Mouse (Mus musculus): ENCODE results near the gene Dysf.

Gene Dysf

DNA sequence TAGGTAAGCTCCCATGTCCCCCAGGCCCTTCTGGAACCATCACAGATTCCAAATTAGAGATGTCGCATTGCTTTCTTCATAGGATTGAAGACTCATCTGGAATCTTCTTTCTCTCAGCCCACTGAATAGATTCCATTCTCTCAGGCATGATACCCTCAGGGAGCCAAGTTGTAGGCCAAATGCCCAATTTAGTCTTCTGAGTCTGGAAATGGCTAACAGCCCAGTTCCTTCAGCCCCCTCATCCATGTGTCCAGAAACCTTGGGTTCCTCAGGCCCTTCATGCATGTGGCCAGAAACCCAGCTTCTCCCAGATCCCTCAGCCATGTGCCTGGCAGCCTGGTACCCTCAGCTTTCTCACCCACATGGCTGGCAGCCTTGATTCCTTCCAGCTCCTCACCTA, 160.2 kb downstream of the Dysf start:
- DNase-seq (ENCODE audit: low spot score) = no peak

DNA sequence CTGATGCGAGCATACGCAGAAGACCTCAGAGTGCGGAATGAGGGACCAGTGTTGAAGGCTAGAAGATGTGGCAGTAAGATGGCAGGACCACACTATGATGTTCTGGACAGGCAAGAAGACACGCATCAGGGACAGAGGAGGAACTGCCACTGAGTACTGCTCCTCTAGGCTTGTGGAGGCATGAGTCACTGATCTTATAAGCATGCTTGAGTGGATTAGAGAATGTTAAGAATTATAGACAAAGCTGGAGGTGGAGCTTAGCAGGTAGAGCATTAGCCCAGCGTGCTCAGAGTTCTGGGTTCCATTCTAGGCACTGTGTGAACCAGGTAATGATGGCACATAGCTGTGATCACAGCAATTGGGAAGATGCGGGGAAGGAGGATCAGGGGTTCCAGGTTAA, 165.2 kb downstream of the Dysf start:
- no peak for DNase-seq (ENCODE audit: low spot score)

DNA sequence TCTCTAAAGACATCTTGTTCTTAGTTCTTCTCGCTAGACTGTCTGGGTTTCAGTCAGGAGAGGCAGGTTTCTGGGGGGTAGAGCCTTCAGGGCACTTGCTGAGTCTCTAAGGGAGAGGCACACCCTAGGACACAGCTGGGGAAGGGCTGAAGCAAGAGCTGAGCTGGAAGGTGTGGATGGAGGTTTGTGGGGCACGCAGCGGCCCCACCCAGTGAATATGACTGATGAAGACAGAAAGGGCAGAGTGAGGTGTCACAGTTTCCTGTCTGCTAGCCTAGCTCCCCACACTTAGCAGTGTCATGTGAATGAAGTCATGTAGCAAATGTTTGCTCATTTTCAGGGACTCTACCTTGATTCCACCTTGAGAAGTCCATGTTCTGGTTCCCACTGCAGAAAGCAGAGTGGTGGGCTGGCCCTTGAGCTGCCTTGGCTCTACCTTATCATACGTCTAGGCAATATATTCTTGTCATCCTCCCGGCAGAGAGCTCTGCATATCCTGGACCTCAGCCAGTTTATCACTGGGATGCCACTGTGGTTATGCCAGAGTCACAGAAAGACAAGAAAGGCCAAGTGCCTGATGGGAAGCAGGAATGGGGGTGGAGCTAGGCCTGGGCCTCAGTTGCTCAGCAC, 170.5 kb downstream of the Dysf start:
- no peak for DNase-seq (ENCODE audit: low spot score)

DNA sequence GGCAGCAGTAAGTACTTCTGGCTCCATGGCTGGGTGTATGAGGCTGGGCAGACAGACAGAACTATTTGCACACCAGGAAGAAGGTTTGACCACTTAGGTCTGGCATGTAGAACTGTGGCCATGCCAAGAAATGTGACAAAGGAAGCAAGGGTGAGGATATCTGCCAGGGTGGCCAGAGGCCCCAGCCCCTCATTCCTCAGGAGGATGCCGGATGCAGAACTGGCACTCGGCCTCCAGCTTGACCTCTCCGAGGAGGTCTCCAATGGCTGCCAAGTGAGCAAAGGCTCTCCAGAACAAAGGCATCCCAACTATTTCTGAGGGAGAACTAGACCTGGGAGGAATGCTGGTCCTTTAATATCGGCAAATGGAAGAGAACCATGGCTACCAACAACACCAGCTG, 173.1 kb downstream of the Dysf start:
- DNase-seq (ENCODE audit: low spot score) = no peak

DNA sequence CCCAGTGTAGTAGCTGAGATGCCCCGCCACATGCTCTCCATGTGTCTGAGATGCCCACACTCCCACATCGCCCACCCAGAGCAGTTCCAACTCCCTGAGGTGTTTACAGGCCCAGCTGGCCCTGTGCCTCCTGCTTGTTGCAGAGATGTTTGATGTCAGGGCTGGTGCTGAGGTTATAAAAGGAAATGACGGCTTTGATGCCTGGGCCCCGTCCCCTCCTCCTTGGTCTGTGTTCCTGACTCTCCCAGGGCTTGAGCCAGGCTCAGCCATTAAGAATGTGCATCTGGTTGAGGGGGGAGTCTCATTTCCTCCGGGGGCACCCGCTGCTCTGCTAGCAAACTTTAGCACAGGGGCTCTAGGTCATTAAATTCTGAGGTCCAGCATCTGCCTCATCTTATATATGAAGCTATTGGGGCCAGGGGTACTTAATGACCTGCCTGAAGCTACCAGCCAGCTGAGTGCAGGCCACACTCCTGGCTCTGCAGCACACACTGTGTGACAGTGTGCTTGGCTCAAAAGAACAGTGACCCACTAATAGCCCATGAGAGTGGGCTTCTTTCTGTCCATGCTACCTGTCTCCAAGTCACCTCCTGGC, 183.4 kb downstream of the Dysf start:
- no peak for DNase-seq (ENCODE audit: low spot score)

DNA sequence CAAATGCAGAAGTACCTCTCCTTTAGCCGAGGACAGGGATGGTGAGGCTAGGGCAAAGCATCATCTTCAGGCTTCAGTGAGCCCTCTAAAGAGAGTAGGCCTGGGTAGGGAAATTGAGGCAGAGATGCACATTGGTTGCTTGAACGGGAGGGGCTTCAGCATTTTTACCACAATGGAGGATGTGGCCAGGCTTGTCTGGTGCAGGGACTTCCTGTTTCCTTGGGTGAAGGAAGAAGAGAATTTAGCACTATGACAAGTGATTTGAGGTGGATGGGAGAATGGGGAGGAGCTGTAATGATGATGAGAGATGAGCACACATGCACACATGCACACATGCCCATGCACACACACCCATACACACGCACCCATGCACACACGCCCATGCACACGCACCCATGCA, 188.1 kb downstream of the Dysf start:
- DNase-seq (ENCODE audit: low spot score) = no peak

DNA sequence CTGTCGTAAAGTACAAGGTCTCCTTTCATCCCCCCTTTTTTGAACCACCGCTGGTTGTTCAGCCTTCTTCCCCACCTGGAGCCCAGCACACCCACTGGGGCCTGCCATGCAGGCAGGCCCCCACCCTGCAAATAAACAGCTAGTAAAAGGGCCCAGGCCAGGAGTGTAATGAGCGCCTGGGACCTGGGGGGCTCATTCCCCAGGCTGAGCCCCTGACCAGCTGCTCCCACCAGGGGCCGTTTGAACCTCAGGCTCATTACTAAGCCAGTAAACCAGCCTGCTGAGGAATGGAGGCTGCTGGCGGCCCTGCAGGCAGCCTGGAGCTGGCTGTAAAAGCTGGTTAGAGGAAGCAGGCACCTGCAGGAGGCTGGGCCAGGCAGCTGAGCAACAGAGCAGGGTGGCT, 189.4 kb downstream of the Dysf start:
- no peak for DNase-seq (ENCODE audit: low spot score)

DNA sequence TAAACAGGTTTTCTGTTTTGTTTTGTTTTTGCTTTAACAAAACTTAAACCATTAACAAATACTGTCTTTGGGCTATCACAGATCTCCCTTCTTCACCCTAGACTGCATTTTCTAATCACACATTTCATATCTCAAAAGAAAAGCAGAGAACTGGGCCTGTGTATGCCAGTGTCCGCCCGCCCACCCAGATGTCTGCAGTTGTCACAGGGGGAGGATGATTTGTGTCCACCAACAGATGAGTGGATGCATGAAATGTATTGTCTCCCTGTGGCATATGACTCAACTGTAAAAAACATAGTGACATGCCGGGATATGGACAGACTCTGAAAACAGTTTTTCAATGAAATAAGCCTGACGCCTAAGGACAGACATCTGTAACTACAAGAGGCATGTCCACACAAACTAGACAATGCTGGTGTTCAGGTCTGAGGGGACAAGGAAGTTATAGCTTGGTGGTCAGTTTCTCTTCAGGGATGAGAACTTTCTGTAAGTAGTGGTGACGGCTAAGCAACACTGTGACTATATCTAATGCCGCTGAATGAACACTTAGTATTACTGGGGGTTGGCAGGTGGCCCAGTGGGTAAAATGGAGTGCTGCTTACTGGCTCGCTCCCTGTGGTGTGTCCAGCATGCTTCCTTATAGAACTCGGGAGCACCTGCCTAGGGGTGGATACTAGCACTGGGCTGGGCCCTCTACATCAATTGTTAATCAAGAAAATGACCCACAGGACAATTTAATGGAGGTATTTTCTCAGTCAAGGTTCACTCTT, 193.5 kb downstream of the Dysf start:
- no peak for DNase-seq (ENCODE audit: low spot score)

DNA sequence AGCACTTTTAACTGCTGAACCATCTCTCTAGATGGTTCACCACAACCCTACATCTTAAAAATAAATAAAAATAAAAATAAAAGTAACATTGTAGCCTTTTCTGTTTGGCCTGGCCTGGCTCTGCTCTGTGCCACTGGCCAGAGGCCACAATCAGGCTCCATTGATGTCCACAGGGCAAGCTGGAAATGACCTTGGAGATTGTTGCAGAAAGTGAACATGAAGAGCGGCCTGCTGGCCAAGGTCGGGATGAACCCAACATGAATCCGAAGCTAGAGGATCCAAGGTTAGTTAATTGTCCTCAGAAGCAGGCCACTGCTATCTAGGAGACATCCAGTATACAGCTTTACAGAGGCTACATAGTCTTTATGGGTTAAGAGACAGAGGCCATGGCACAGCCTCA, 197.2 kb downstream of the Dysf start:
- no peak for DNase-seq (ENCODE audit: low spot score)

DNA sequence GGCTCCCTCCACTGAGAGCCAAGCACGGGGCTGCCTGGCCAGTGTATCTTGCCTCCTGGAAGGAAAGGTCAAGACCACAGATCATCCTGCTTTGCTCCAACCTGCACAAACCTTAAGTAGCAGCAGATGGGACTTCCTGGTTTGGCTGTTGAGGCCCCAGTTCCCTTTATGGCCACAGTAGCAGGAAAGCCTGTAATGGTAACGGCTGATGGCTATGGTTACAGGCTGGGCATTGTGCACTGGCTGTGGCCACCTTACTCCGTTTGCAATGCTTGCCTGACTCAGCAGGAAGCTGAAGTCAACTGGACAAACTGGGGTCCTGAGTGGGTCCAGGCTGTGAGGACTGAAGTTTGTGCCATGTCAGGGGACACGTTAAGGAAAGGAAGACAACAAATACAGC, 200.2 kb downstream of the Dysf start:
- DNase-seq (ENCODE audit: low spot score) = no peak

DNA sequence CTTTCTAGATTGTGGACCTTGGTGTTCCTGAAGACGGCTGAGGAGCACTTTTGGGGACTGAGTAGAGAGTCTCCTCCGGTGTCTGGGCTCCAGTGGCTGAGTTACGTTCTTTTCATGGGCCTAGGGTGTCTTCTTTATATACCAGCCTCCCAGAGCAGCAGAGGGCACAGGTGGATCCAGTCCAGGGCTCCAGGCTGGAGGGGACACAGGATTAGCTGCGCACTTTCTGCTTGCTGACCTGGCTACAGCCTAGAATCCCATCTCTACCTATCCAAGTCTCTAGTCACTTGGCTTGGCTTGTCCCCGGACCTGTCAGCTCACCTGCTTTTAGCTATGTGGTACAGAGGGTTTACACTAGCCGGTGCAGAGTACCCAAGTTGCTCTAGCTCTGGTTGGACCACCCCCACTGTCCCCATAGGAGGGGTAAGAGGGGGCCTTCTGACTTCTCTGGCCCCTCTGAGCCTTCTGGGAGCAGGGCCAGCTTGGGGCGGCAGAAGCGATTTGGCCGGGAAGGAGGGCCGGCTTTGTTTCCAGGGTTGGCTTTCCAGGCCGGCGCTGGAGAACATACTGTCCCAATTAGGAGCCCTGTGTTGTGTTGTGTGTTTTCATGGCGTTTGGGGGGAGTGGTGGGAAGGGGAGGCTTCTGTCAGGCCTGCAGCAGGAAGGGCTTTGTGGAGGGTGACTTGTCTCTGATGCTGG, 201.5 kb downstream of the Dysf start:
- DNase-seq (ENCODE audit: low spot score) = no peak

DNA sequence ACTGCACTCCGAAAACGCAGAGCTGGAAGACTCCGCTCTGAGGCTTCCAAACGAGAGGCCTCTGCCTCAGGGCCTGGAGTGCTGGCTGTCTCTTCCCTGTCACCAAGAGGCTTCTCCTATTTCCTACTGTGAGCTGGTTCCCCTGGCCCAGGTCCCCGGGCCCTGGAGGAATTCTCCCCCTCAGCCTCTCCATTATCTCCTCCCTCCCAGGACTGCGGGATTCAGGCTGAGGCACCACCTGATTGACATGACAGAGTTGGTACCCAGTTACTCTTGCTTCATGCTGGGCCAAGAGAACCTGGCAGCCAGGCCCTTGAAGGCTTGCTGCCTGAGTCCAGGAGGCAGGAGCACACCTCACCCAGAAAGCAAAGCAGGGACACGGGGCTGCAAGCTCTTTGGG, 203.1 kb downstream of the Dysf start:
- DNase-seq (ENCODE audit: low spot score) = no peak

DNA sequence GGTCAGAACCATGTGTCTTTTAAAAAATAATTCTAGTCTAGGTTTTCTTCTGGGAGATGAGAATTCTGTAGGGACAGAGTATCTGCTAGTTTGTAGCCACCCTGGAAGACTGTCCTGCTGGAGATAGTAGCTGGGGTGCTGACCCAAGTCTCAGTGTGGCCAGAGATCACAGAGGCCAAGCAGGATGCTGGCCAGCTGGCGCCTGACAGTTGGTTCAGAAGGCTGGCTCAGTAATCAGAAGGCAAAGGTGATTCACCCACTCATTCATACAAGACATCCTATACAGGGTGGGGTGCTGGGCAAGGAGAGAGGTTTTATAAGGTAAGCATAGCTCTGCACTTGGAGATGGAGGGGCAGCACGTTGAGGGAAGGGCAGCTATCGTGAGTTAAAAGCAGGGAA, 204.7 kb downstream of the Dysf start:
- DNase-seq (ENCODE audit: low spot score) = no peak

DNA sequence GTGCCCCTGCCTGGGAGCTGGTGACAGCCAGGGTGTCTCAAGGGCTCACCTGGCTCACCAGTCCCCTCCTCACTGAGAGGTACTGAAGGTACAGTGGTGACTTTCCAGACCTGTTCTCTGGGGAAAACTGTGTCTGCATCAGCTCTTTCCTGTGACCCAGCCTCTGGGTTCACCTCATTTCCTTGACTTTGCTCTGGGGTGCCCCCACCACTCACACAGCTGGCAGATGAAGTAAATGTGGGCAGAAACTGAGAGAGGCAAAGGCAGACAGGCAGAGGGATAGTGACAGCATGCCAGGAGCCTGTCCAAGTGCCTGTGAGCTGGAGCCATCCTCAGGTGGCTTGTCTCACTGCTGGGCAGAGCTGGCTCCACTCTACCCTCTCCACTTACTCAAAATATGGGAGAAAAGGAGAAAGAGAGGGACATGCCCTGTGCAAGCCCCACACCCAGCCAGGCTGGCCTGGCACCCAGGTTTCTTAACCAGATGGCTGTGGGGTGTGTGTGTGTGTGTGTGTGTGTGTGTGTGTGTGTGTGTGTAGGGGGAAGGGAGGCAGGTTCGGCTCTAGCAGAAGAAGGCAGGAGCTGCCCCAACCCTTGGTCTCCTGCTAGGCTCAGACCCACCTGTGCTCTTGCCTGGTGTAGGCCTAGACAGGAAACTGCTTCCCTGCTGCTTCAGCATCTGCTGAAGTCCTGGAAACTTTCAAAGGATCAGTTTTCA, 209.0 kb downstream of the Dysf start:
- DNase-seq (ENCODE audit: low spot score) = no peak

DNA sequence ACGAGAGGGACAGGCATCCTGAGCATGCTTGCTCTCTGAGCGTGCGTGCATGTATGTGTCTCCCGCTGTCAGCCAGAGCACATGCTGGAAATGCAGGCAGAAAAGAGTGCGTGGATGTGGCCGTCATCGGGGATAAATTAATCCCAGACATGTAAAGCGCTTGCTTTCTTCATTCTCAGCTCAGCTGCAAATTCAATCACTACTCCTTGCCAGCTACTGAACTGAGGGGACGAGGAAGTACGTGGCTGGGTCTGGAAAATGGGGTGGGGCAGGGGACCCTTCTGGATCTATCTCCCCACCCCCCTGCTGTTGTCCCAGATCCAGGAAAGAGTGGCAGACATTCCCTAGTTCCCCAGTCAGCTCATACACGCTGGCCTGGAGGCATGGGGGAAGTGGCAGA, 210.7 kb downstream of the Dysf start:
- no peak for DNase-seq (ENCODE audit: low spot score)

DNA sequence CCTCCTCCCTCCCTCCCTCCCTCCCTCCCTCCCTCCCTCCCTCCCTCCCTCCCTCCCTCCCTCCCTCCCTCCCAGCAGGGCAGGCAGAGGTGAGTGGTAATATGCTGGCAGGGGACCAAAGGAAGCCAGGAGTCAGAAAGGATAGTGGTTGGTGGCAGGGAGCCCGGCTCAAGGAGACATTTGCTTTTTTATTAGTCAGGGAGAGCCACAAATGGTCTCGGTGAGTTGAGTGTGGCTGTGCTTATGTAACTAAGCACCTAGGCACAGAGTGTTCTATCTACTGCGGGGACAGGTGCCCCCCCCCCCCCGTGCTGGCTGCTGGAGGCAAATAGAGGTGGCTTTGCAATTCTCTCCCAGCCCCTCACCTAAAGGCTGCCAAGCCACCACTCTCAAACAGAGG, 216.5 kb downstream of the Dysf start:
- no peak for DNase-seq (ENCODE audit: low spot score)

DNA sequence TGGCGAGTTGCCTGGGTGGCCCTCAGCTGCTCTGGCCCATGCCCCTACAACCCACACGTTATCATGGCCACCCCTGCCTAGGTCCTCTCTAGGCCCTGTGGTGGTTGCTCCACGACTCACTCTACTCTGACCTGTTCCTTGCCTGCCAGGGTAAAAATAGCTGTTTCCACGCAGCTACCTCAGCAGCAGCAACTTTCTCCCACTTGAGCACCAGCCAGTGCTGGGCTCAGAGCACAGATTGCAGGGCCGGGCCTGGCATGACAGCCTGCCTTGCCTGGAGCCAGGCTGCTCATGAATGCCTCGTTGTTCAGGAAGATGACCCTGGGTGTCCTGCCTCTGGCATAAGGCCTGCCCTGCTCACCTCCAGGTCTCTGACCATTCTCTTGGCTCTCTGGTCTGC, 217.2 kb downstream of the Dysf start:
- no peak for DNase-seq (ENCODE audit: low spot score)

DNA sequence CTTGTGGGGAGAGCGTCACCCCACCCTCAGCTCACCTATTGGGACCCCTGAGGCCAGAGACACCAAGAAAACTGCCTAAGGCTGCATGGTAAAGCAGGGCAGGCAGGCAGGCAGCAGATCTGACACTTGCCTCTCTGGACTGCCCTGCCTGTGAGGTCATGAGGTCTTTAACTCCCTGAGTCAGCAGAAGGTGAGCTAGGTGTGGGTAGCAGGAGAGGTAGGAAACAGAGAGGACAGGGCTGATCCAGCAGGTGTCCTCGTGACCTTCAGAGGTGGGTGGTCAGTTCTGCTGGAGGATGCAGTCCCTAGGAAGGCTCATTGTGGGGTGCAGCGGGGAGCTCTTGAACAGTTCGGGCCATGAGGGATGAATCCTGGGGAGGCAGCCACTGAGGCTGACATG, 219.8 kb downstream of the Dysf start:
- no peak for DNase-seq (ENCODE audit: low spot score)

DNA sequence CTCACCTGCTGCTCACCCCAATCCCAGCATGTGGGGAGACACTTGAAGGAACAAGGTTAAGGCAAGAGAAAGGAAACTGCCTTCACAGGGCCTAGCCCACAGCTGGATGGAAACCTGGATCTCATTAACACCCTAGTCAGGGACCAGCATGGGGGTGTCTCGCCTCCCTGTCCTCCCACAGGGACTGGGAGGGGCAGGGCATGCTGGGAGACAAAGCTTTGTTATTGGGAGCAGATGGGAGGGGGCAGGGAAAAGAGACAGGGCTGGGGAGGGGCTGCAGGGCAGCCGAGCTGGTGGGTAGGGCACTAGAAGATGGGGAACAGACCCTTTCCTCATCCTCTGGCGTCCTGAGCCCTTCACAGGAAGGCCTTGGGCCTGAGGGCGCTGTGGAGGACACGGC, 220.4 kb downstream of the Dysf start:
- no peak for DNase-seq (ENCODE audit: low spot score)

DNA sequence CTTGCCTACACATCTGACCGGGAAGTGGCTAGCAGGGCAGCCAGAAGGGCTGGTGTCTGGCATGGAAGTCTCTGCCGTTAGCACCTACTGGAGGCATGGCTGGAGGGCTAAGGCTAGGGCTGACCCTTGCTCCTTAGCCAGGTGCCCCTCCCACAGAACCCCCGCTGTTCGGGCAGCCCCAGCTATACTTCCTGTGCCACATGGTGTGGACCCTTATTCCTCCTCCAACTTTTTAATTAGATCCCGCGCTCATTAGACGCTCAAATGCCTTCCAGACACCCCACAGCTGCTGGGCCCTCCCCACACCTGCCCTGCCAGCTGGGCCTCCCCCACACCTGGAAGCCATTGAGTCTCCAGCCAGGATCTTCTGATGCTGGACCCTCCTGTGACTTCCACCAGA, 221.3 kb downstream of the Dysf start:
- no peak for DNase-seq (ENCODE audit: low spot score)

DNA sequence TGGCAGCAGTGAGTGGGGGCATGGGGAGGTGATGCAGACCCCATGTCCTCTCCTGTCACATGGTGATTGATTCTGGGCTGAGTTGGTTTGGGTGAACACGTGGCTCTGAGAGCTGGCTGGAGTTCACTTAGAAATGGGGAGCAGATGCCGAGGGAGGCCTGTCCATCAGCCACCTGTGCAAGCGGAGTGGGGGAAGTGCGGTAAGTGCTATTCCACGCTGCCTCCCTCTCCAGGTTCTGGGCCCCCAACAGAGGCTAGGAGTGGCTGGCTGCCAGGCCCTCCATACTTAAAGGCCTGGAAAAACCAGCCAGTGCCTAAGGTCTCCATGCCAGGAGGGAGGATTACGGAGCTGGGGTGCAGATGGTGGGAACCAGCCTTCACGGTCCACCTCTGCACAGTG, 222.7 kb downstream of the Dysf start:
- DNase-seq (ENCODE audit: low spot score) = no peak

DNA sequence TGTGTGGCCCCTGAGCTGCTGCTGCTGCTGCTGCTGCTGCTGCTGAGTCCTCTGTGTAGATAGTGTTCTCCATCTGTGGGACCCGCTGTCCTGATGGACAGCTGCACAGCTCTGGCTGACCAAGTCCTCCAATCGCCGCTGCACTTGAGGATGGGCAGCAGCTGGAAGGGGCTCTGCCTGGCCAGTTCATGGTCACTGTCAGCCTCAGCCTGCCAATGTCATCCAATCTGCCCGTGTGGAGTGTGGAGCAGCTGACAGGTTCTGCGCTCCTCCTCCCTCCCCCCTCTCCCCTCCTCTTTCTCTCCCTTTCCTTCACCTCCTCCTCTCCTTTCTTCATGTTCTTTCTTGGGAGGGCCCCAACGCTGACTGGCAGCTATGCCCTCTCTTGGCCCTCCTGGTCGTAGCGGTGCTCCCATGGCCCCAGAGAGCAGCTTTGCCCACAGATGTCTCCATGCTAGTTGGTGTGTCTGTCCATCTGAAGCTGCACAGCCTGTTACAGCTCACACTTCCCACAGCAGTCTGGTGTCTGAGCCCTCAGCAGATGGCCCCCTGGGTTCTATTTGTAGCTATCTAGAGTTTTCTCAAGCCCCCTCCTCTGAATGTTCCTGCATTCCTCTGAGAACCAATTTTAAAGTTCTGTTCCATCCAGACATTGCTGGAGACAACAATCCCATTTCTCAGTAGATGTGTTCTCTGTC, 223.8 kb downstream of the Dysf start:
- DNase-seq (ENCODE audit: low spot score) = no peak

All from urinary bladder, postnatal 10 days (tissue).